Mouse (Mus musculus): ENCODE measurements around the gene Cdk2ap2.

DNA sequence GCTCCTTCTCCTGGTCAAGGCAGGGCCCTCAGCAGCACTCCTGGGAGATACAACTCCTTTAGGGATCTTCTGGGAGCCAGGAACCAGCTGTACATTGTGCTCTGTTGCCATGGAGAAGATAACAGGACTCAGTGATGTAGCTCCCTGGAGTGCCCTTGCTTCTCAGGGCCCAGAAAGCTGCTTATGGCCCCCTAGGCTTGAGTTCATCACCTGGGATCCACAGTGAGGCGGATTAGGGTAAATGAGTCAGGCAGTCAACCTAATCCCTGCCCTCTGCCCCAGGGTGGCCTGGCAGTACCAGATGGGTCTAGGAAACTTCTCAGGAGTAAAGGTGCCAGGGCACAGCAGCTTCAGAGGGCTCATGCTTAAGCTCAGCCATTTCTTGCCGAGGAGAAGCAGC lies 42.5 kb downstream of the Cdk2ap2 start, which contains the start of gene Gpr152:
- TF ChIP-seq CTCF (IDR thresholded peaks at IDR 0.05; ENCODE audit: low read depth) (no peak), EP300 (IDR thresholded peaks at IDR 0.05; ENCODE audit: low read depth) (no peak)
